Mouse (Mus musculus): ENCODE measurements around the gene Zcchc10. TPM values are rescaled to one million over a fixed set of nuclear protein-coding genes. Genes with fewer than 3 reads are reported as not detected.

The Zcchc10 gene
- polyA plus RNA-seq, 1 experiment: 0.09 TPM

DNA sequence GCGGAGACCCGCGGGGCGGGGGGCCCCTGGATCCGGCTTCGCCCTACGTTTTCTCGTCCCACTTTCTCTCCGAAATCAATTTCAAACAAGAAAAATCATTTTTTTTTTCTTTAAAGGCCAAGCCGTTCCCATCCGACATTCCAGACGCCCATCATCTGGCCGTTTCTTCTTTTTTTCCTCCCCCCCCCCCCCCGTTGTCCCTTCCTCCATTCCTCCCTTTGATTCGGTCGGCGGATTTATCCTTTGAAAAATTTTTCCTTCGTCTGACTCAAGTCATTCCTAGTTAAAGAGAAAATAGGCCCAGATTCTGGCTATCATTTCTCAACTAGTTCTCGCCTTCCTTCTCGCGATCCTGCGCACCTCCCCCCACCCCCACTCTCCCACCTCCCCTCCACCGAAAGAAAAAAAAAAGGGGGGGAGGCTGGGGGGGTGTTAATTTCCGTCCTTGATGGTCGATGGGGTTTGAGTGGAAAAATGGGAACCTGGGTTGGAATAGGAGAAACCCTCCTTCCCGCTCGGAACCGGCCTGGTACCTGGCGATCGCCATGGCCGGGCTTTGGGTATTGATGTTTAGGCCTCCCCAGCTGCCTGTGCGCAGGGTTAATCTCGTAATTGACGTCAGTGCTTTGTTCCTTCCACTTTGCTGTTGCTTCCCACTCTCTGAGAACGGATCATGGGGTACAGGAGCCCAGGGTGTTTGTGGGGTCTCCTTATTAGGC is 26.9 kb downstream of the Zcchc10 start:
- Histone ChIP-seq H3K36me3 (ENCODE audit: control insufficient read depth) (peaks cover 2% of the 10 kb centered on the region; the same call in 1 of the 2 replicates), H3K27me3 (ENCODE audit: control insufficient read depth) (peaks cover 25% of the 10 kb centered on the region), H3K4me3 (replicated peaks) (peak overlapping the region; percentile 92), H3K4me1 (ENCODE audit: control insufficient read depth) (peaks cover 21% of the 10 kb centered on the region), H3K9me3 (ENCODE audit: control insufficient read depth, low read length) (no peaks in the 10 kb centered on the region)
- TF ChIP-seq TAL1 (IDR thresholded peaks at IDR 0.05; ENCODE audit: low read length): no peak
- TF ChIP-seq GATA1 (IDR thresholded peaks at IDR 0.05; ENCODE audit: low read length): no peak

- Histone ChIP-seq H3K4me1 (ENCODE audit: control insufficient read depth) (peaks cover 21% of the 10 kb centered on the region), H3K9me3 (ENCODE audit: control insufficient read depth, low read length) (no peaks in the 10 kb centered on the region), H3K36me3 (ENCODE audit: control insufficient read depth) (peaks cover 4% of the 10 kb centered on the region), H3K27me3 (ENCODE audit: control insufficient read depth) (peaks cover 24% of the 10 kb centered on the region), H3K4me3 (replicated peaks) (peak overlapping the region; percentile 92)
- no peak for TF ChIP-seq GATA1 (IDR thresholded peaks at IDR 0.05; ENCODE audit: low read length)
- TF ChIP-seq TAL1 (IDR thresholded peaks at IDR 0.05; ENCODE audit: low read length): no peak
Measured at GRCm38 (mm10) chr11:53351943-53352590, 27.6 kb downstream of the Zcchc10 start.

- H3K4me1 ChIP-seq (ENCODE audit: control insufficient read depth): peaks cover 2% of the 10 kb centered on the region
- H3K27me3 ChIP-seq (ENCODE audit: control insufficient read depth): no peaks in the 10 kb centered on the region
- H3K36me3 ChIP-seq (ENCODE audit: control insufficient read depth): peaks cover 5% of the 10 kb centered on the region
- H3K4me3 ChIP-seq (replicated peaks): no peak overlapping the region
- TF ChIP-seq GATA1 (IDR thresholded peaks at IDR 0.05; ENCODE audit: low read length) (no peak), TAL1 (IDR thresholded peaks at IDR 0.05; ENCODE audit: low read length) (no peak)
- no peaks in the 10 kb centered on the region for H3K9me3 ChIP-seq (ENCODE audit: control insufficient read depth, low read length)
Measured at GRCm38 (mm10) chr11:53358504-53359155, 34.2 kb downstream of the Zcchc10 start.

- Histone ChIP-seq H3K27me3 (ENCODE audit: control insufficient read depth) (no peaks in the 10 kb centered on the region), H3K36me3 (ENCODE audit: control insufficient read depth) (peaks cover 10% of the 10 kb centered on the region), H3K4me1 (ENCODE audit: control insufficient read depth) (no peaks in the 10 kb centered on the region), H3K9me3 (ENCODE audit: control insufficient read depth, low read length) (no peaks in the 10 kb centered on the region), H3K4me3 (replicated peaks) (no peak overlapping the region)
- TF ChIP-seq TAL1 (IDR thresholded peaks at IDR 0.05; ENCODE audit: low read length) (no peak), GATA1 (IDR thresholded peaks at IDR 0.05; ENCODE audit: low read length) (no peak)
Measured at GRCm38 (mm10) chr11:53367032-53367431, 42.6 kb downstream of the Zcchc10 start.

DNA sequence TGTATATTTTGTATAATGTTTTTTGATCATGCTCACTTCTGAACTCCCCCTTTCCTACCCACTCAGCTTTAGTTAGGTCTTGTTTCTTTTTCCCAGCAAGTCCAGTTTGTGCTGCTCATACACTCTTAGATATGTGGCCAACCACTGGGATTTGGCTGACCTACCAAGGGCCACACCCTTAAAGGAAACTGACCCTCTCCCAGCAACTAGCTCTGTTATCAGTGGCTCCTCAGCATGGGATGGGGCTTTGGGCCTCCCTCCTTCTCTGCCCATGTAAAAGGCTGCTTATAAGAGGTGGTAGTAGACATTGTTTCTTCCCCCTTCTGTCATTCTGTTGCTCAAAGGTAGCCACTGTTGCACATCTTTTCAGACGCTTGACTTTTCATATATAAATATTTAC is 54.4 kb downstream of the Zcchc10 start:
- H3K4me3 ChIP-seq (replicated peaks): no peak overlapping the region
- peaks cover 38% of the 10 kb centered on the region for H3K36me3 ChIP-seq (ENCODE audit: control insufficient read depth)

More for the DNA sequence above, 54.4 kb downstream of the Zcchc10 start:
- Histone ChIP-seq H3K9me3 (ENCODE audit: control insufficient read depth, low read length) (no peaks in the 10 kb centered on the region), H3K27me3 (ENCODE audit: control insufficient read depth) (no peaks in the 10 kb centered on the region), H3K4me1 (ENCODE audit: control insufficient read depth) (peaks cover 9% of the 10 kb centered on the region)
- TF ChIP-seq GATA1 (IDR thresholded peaks at IDR 0.05; ENCODE audit: low read length) (no peak), TAL1 (IDR thresholded peaks at IDR 0.05; ENCODE audit: low read length) (no peak)

Other genes with a start within 250 kb of the Zcchc10 start
- gene Hspa4, start 24.2 kb upstream of the Zcchc10 start, polyA plus RNA-seq (2012): 0.89 and 0.97 TPM in 2 replicates
- gene Aff4, start 26.2 kb downstream of the Zcchc10 start, polyA plus RNA-seq (2012): 0.03 and 0.13 TPM in 2 replicates
- gene Leap2, start 98.5 kb downstream of the Zcchc10 start, polyA plus RNA-seq (2012): not detected in 2 replicates
- gene Uqcrq, start 106.2 kb downstream of the Zcchc10 start, polyA plus RNA-seq (2012): 27.5 and 33.3 TPM in 2 replicates
- not detected in 2 replicates for gene Gdf9, start 106.3 kb downstream of the Zcchc10 start, polyA plus RNA-seq (2012)
- gene Gm10447, start 132.4 kb downstream of the Zcchc10 start, polyA plus RNA-seq (2012): not detected in 2 replicates
- gene Shroom1, start 132.5 kb downstream of the Zcchc10 start, polyA plus RNA-seq (2012): not detected in 2 replicates
- not detected in 2 replicates for gene Gm9837, start 145.8 kb downstream of the Zcchc10 start, polyA plus RNA-seq (2012)
- not detected in 2 replicates for gene Gm9945, start 155.5 kb downstream of the Zcchc10 start, polyA plus RNA-seq (2012)
- gene Sowaha, start 155.6 kb downstream of the Zcchc10 start, polyA plus RNA-seq (2012): 9.4 and 11.2 TPM in 2 replicates
- gene Sept8, start 194.6 kb downstream of the Zcchc10 start, polyA plus RNA-seq (2012): 7.5 and 7.8 TPM in 2 replicates
- 0.31 and 0.37 TPM in 2 replicates for gene Kif3a, start 242.7 kb downstream of the Zcchc10 start, polyA plus RNA-seq (2012)

Measured in erythroblast, embryonic 14.5 days (primary cell).